Mouse (Mus musculus) CH12.LX (cell line): ENCODE measurements around the gene Hvcn1.

Experiments used
- ELF1 ChIP-seq: IDR thresholded peaks from 2 replicates; pipeline ENCODE4 v1.6.1; 2014; ENCODE audit warnings: low read depth, mild to moderate bottlenecking, inconsistent platforms, low read length, improper control_type of control experiment
- EP300 ChIP-seq: IDR thresholded peaks from 2 replicates; pipeline ENCODE4 v1.6.1; 2011; ENCODE audit warnings: low read length, improper control_type of control experiment
- MAFK ChIP-seq: IDR thresholded peaks from 2 replicates; pipeline ENCODE4 v1.6.1; 2011; ENCODE audit warnings: low read length, improper control_type of control experiment; ENCODE audit not compliant: insufficient replicate concordance
- MAZ ChIP-seq: IDR thresholded peaks from 2 replicates; pipeline ENCODE4 v1.6.1; 2012; ENCODE audit warnings: low read depth, mild to moderate bottlenecking, inconsistent platforms, low read length, improper control_type of control experiment, moderate library complexity
- POLR2A ChIP-seq: IDR thresholded peaks from 2 replicates; pipeline ENCODE4 v1.6.1; 2011; ENCODE audit warnings: low read depth, mild to moderate bottlenecking, improper control_type of control experiment, low read length
- SIN3A ChIP-seq: IDR thresholded peaks from 2 replicates; pipeline ENCODE4 v1.6.1; 2012; ENCODE audit warnings: low read length, improper control_type of control experiment, inconsistent platforms
- ZC3H11A ChIP-seq: IDR thresholded peaks from 2 replicates; pipeline ENCODE4 v1.6.1; 2012; ENCODE audit warnings: low read depth, mild to moderate bottlenecking, inconsistent platforms, low read length, improper control_type of control experiment

GRCm38 (mm10) chr5:122243781-122244523 lies 37.3 kb downstream of the Hvcn1 start:
- TF ChIP-seq POLR2A (no peak), MAZ (no peak), SIN3A (no peak), MAFK (no peak), ZC3H11A (no peak), EP300 (no peak), ELF1 (no peak)
